Mouse (Mus musculus) spleen, adult 2 months (tissue): ENCODE data around the gene Mesp2. TPM values are rescaled to one million over a fixed set of nuclear protein-coding genes. Genes with fewer than 3 reads are reported as not detected.
A peak's percentile ranks its signal among the peaks of the same experiment; 100 is the strongest.

Experiments
- DNase-seq, 2 experiments: peaks; one replicate each; pipeline versions ENCODE4 v3.0.0 to v3.0.0-alpha.2; 2012 to 2021; ENCODE audit warnings: low spot score in 2 of 2, low read depth in 1 of 2
- H3K27ac ChIP-seq: fragments of 200-500 bp; 2 replicates; pipeline ENCODE4 v1.5.1; 2012; ENCODE audit warnings: low read length, inconsistent platforms; ENCODE audit not compliant: insufficient read depth
- H3K27me3 ChIP-seq: fragments of 200-500 bp; 2 replicates; pipeline ENCODE4 v1.6.1; 2012; ENCODE audit warnings: mild to moderate bottlenecking, moderate library complexity, low read length, inconsistent platforms; ENCODE audit not compliant: control insufficient read depth, insufficient read depth
- H3K36me3 ChIP-seq: fragments of 200-500 bp; 2 replicates; pipeline ENCODE4 v1.6.1; 2012; ENCODE audit warnings: mild to moderate bottlenecking, low read length, inconsistent platforms; ENCODE audit not compliant: control insufficient read depth, insufficient read depth
- H3K4me1 ChIP-seq: fragments of 200-500 bp; 2 replicates; pipeline ENCODE4 v1.6.1; 2011; ENCODE audit warnings: inconsistent platforms; ENCODE audit not compliant: control insufficient read depth, insufficient read depth, insufficient read length
- H3K4me3 ChIP-seq: fragments of 200-500 bp; 2 replicates; pipeline ENCODE4 v1.5.1; 2011; ENCODE audit warnings: mild to moderate bottlenecking, inconsistent platforms; ENCODE audit not compliant: insufficient read depth, insufficient read length; ENCODE audit errors: extremely low read depth
- CTCF ChIP-seq: fragments of 200-500 bp; IDR thresholded peaks from 2 replicates; pipeline ENCODE4 v1.5.1; 2011; ENCODE audit warnings: mild to moderate bottlenecking, inconsistent platforms; ENCODE audit not compliant: insufficient read depth, insufficient read length, insufficient replicate concordance; ENCODE audit errors: extremely low read depth
- POLR2A ChIP-seq: fragments of 200-500 bp; IDR thresholded peaks from 2 replicates; pipeline ENCODE4 v1.6.1; 2011; ENCODE audit warnings: low read depth, low read length, inconsistent platforms
- WGBS: fragments of 180-500 bp; shearing (Covaris S2); methylation state at CpG from one replicate; pipeline ENCODE4 v1.1.7; 2018; 5-methylcytosine and 5-hydroxymethylcytosine counted together
- polyA plus RNA-seq: library from polyadenylated mRNA; depleted of rRNA; stranded (reverse); fragments of >200 nt; gene quantifications from 2 replicates; pipeline ENCODE4 v1.2.3, GENCODE M21; 2012

Mesp2 gene
- polyA plus RNA-seq, 1 experiment = 0.28 TPM

GRCm38 (mm10) chr7:79793688-79794087 lies 16.8 kb upstream of the Mesp2 start, which contains the start of gene Mesp1:
Gene Mesp1 (minus strand): TSS chr7:79793788.
- Histone ChIP-seq H3K36me3 (no peaks in the 10 kb centered on the region), H3K4me3 (peak within 1 kb of the TSS; percentile 11; the same call in 1 of the 2 replicates), H3K27ac (no peak within 1 kb of the TSS), H3K4me1 (peaks cover 8% of the 10 kb centered on the region; the same call in 1 of the 2 replicates), H3K27me3 (peaks cover 11% of the 10 kb centered on the region)
- 80% methylated on average over 6 of the region's 6 CpGs for WGBS
- no peak for DNase-seq
- TF ChIP-seq CTCF (no peak), POLR2A (no peak)

GRCm38 (mm10) chr7:79798606-79799005 lies 11.9 kb upstream of the Mesp2 start:
- no peak for DNase-seq
- Histone ChIP-seq H3K27ac (no peak overlapping the region), H3K4me1 (no peaks in the 10 kb centered on the region), H3K4me3 (no peak overlapping the region), H3K36me3 (no peaks in the 10 kb centered on the region), H3K27me3 (no peaks in the 10 kb centered on the region; the same call in 1 of the 2 replicates)
- WGBS = 30% methylated on average over 5 of the region's 5 CpGs
- no peak for TF ChIP-seq POLR2A
- no peak for TF ChIP-seq CTCF

DNA sequence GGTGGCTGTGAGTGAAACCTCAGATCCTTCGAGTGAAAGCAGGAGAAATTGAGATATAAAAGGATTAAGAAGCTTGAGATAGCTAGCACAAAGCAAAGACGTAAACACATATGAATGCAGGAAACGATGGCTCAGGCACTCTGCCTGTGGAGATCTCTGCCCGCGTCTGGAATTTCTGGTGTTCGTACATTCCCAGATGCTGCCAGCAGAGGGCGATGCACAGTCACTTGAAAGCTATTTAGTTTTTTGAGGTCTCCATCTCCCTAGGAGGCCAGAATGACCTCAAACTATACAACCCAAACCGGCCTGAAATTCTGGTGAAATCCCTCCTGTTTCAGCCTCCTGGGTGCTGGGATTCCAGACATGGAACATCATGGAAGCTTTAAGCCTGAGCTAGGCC lies 11.5 kb upstream of the Mesp2 start:
- Histone ChIP-seq H3K27ac (no peak overlapping the region), H3K36me3 (no peaks in the 10 kb centered on the region), H3K27me3 (no peaks in the 10 kb centered on the region), H3K4me3 (no peak overlapping the region), H3K4me1 (no peaks in the 10 kb centered on the region)
- WGBS = 3% methylated on average over 8 of the region's 8 CpGs
- TF ChIP-seq POLR2A (no peak), CTCF (peak; percentile 61; the same call in 1 of the 2 replicates)
- DNase-seq = peak in 1 of 2 experiments; percentile 52

GRCm38 (mm10) chr7:79799506-79799905 lies 11.0 kb upstream of the Mesp2 start:
- Histone ChIP-seq H3K27ac (no peak overlapping the region), H3K4me3 (no peak overlapping the region), H3K4me1 (no peaks in the 10 kb centered on the region), H3K36me3 (no peaks in the 10 kb centered on the region), H3K27me3 (no peaks in the 10 kb centered on the region)
- DNase-seq = no peak
- TF ChIP-seq POLR2A = no peak
- no peak for TF ChIP-seq CTCF
- 79% methylated on average over 6 of the region's 6 CpGs for WGBS

DNA sequence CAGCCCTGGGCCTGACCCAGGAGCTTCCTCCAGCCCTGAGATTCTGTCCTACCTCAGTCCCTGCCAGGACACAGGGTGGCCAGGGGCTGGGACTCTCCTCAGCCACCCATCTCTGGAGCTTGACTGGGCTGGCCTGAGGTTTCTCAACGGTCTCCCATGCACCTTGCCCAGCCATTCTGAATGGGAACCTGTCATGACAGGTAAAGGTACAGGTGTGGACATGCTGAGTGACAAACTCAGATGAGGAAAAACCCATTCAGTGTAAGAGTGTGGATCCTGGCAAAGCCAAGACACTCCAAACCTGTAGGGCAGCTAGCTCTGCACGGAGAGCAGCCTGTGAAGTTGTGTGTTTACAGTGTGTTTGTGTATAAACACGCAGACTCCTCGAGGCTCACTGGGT lies 10.2 kb upstream of the Mesp2 start:
- no peak for DNase-seq
- Histone ChIP-seq H3K27me3 (no peaks in the 10 kb centered on the region), H3K4me3 (no peak overlapping the region), H3K36me3 (no peaks in the 10 kb centered on the region), H3K27ac (no peak overlapping the region), H3K4me1 (no peaks in the 10 kb centered on the region)
- 86% methylated on average over 4 of the region's 4 CpGs for WGBS
- TF ChIP-seq POLR2A = no peak
- TF ChIP-seq CTCF = no peak

DNA sequence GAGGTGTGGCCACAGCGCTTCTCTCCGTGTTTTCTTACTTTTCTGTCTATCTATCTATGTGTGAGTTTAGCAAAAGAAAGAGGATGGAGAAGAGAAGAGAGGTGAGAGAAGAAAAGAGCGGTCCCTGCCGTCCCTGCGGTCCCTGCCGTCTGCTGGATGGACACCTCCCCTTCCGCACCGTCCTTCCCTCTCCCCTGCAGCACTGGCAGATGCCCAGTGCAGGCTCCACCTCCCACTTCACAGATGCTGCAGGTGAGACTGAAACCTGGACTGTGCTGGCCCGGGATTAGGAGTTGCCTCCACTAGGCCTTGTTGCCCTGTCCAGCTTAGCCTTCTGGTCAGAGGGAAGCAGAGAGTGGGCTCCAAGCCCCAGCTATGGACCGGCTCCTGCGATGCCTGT lies 9.1 kb upstream of the Mesp2 start:
- DNase-seq = no peak
- Histone ChIP-seq H3K27ac (no peak overlapping the region), H3K4me1 (no peaks in the 10 kb centered on the region), H3K27me3 (no peaks in the 10 kb centered on the region), H3K36me3 (no peaks in the 10 kb centered on the region), H3K4me3 (no peak overlapping the region)
- TF ChIP-seq POLR2A (no peak), CTCF (no peak)
- WGBS = 82% methylated on average over 11 of the region's 11 CpGs

GRCm38 (mm10) chr7:79802037-79802436 lies 8.5 kb upstream of the Mesp2 start:
- Histone ChIP-seq H3K4me3 (no peak overlapping the region), H3K36me3 (no peaks in the 10 kb centered on the region), H3K27me3 (no peaks in the 10 kb centered on the region), H3K4me1 (no peaks in the 10 kb centered on the region), H3K27ac (no peak overlapping the region)
- TF ChIP-seq CTCF = no peak
- TF ChIP-seq POLR2A = no peak
- WGBS = 83% methylated on average over 5 of the region's 5 CpGs
- DNase-seq = no peak

GRCm38 (mm10) chr7:79803887-79804286 lies 6.6 kb upstream of the Mesp2 start:
- H3K36me3 ChIP-seq = no peaks in the 10 kb centered on the region
- no peak for TF ChIP-seq POLR2A
- no peak for TF ChIP-seq CTCF
- no peaks in the 10 kb centered on the region for H3K4me1 ChIP-seq
- no peak for DNase-seq
- 77% methylated on average over 2 of the region's 2 CpGs for WGBS
- H3K27me3 ChIP-seq = no peaks in the 10 kb centered on the region
- H3K4me3 ChIP-seq = no peak overlapping the region
- no peak overlapping the region for H3K27ac ChIP-seq
